Mouse (Mus musculus) intestine, postnatal 0 days (tissue): ENCODE data around the gene B3gnt6. TPM values are rescaled to one million over a fixed set of nuclear protein-coding genes. Genes with fewer than 3 reads are reported as not detected.
A peak's percentile ranks its signal among the peaks of the same experiment; 100 is the strongest.

Experiments used
- ATAC-seq: fragments of 200-750 bp; cut with Nextera tagmentation; 2 replicates; pipeline ENCODE4 v1.8.0; 2017; ENCODE audit warnings: mild to moderate bottlenecking, moderate TSS enrichment, moderate library complexity
- H3K27ac ChIP-seq: fragments of 300-500 bp; sonication (generic); 2 replicates; pipeline ENCODE4 v1.5.1; 2014; ENCODE audit warnings: mild to moderate bottlenecking, low read depth, low read length, moderate library complexity
- H3K27me3 ChIP-seq: fragments of 300-500 bp; sonication (generic); replicated peaks from 2 replicates; pipeline ENCODE4 v1.6.1; 2014; ENCODE audit warnings: low read length, mixed read lengths; ENCODE audit not compliant: control insufficient read depth, insufficient read depth
- H3K36me3 ChIP-seq: fragments of 300-500 bp; sonication (generic); 2 replicates; pipeline ENCODE4 v1.6.1; 2014; ENCODE audit warnings: mild to moderate bottlenecking, moderate library complexity; ENCODE audit not compliant: control insufficient read depth, insufficient read depth
- H3K4me1 ChIP-seq: fragments of 300-500 bp; sonication (generic); replicated peaks from 2 replicates; pipeline ENCODE4 v1.6.1; 2014; ENCODE audit warnings: antibody characterized with exemption, low read length, mixed read lengths; ENCODE audit not compliant: control insufficient read depth, insufficient read depth
- H3K4me2 ChIP-seq: fragments of 300-500 bp; sonication (generic); replicated peaks from 2 replicates; pipeline ENCODE4 v1.6.1; 2014; ENCODE audit warnings: low read depth, mild to moderate bottlenecking, moderate library complexity
- H3K4me3 ChIP-seq: fragments of 300-500 bp; sonication (generic); 2 replicates; pipeline ENCODE4 v1.5.1; 2014; ENCODE audit warnings: low read depth, low read length
- H3K9ac ChIP-seq: fragments of 300-500 bp; sonication (generic); 2 replicates; pipeline ENCODE4 v1.6.1; 2014; ENCODE audit warnings: mild to moderate bottlenecking, low read depth, low read length
- H3K9me3 ChIP-seq: fragments of 300-500 bp; sonication (generic); 2 replicates; pipeline ENCODE4 v1.6.1; 2016; ENCODE audit warnings: mixed run types; ENCODE audit not compliant: control insufficient read depth
- CTCF ChIP-seq: sonication (generic); IDR thresholded peaks from 2 replicates; pipeline ENCODE4 v1.5.1; 2016; ENCODE audit warnings: low read depth, mild to moderate bottlenecking, control low read depth, antibody characterized with exemption, moderate library complexity
- WGBS: fragments of 180-500 bp; shearing (Covaris S2); extraction: QIAGEN DNeasy Blood & Tissue Kit; methylation state at CpG from one replicate; pipeline ENCODE4 v1.1.7; 2014; 5-methylcytosine and 5-hydroxymethylcytosine counted together
- polyA plus RNA-seq: library from polyadenylated mRNA; unstranded; fragments of >200 nt; fragmentation: Nextera tagmentation; extraction: Ambion mirVana; gene quantifications from 2 replicates; pipeline ENCODE4 v1.2.1, GENCODE M21; 2015

Gene B3gnt6
- polyA plus RNA-seq, 1 experiment from 2014 or later, result 0.21 TPM

DNA sequence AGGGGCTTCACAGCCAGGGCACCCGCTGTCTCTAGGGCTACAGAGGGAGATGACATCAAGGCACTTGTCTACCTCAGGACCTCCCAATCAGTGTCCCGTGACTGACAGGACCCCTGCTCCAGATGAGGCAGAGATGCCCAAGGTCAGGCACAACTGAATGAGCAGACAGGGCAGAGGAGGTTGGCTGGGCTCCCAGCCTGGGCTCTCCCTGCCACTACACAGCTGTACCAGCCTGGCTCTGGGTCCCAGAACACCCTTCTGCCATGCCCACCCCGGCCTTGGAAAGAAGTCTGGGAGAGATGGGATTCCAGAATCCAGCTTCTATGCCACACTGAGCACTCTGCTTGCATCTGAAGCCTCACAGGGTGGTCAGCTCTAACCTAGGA lies 43.0 kb downstream of the B3gnt6 start:
- Histone ChIP-seq H3K36me3 (0 out of 2 replicates have a peak, but pooled peaks cover 4% of the 10 kb centered on the region), H3K9ac (no peak overlapping the region), H3K4me3 (no peak overlapping the region), H3K4me1 (no peaks in the 10 kb centered on the region; the same call in 1 of the 2 replicates), H3K27ac (no peak overlapping the region), H3K4me2 (no peak overlapping the region), H3K27me3 (no peaks in the 10 kb centered on the region), H3K9me3 (no peaks in the 10 kb centered on the region)
- 68% methylated on average over 3 of the region's 3 CpGs for WGBS
- no peak for TF ChIP-seq CTCF
- ATAC-seq, result no peak

DNA sequence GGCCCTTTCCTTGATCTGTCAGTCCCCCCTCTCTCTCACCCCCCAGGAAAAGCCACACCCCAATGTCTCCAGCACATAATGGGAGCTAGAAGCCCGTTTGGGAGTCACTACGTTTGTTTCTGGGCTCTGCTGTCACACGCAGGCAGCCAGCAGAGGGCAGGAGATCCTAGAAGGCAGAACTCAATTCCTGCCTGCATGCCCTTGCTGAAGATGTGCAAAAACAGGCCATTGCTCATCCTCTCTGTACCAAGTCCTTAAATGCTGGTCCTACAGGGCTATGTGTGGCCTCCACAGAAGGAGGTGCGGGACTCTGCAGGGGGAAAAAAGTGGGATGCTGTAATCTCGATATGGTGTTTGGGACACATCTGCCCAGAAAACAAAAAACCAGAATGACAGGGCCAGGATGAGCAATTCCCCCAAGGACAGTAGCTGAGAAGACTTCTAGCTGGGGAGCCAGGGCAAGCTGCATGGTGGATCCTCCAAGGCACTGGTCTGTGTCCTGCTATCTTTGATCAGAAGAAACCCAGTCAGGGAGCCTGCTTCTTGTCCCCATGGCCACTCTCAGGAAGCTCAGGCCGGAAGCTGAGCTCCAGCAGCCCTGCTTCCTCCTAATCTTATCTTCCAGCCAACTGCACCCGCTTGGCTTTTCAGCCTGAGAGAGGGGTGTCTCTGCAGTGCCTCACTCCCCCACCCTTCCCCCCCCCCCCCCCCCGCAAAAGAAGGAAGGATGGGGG lies 43.6 kb downstream of the B3gnt6 start:
- no peaks in the 10 kb centered on the region for H3K27me3 ChIP-seq
- 33% methylated on average over 7 of the region's 8 CpGs for WGBS
- H3K4me1 ChIP-seq, result no peaks in the 10 kb centered on the region; the same call in 1 of the 2 replicates
- no peak overlapping the region for H3K9ac ChIP-seq
- TF ChIP-seq CTCF, result peak; percentile 93
- H3K9me3 ChIP-seq, result no peaks in the 10 kb centered on the region
- no peak overlapping the region for H3K4me2 ChIP-seq
- H3K4me3 ChIP-seq, result no peak overlapping the region
- H3K27ac ChIP-seq, result no peak overlapping the region
- H3K36me3 ChIP-seq, result 0 out of 2 replicates have a peak, but pooled peaks cover 4% of the 10 kb centered on the region
- ATAC-seq, result no peak

DNA sequence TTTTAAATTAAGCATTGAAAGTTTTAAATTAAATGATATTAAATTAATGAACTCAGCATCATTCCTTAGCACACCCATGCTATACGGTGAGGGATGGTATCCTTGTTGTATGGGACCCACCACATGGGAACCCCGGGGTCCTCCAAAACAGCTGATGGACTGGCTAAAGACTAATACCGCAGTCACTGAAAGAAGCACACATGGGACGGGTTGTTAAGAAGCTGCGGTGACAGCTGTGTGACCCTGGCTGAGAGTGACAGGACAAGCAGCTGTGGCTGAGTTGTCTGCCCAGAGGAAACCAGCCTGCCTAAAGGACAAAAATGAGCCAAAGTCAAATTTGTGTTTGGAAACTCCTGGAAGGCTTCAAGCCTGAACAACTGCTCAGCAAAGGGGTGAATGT lies 45.4 kb downstream of the B3gnt6 start:
- Histone ChIP-seq H3K4me3 (no peak overlapping the region), H3K36me3 (0 out of 2 replicates have a peak, but pooled peaks cover 4% of the 10 kb centered on the region), H3K27me3 (no peaks in the 10 kb centered on the region), H3K27ac (no peak overlapping the region), H3K9me3 (no peaks in the 10 kb centered on the region), H3K4me1 (no peaks in the 10 kb centered on the region; the same call in 1 of the 2 replicates), H3K9ac (no peak overlapping the region), H3K4me2 (no peak overlapping the region)
- WGBS, result 91% methylated on average over 5 of the region's 5 CpGs
- TF ChIP-seq CTCF, result no peak
- no peak for ATAC-seq

DNA sequence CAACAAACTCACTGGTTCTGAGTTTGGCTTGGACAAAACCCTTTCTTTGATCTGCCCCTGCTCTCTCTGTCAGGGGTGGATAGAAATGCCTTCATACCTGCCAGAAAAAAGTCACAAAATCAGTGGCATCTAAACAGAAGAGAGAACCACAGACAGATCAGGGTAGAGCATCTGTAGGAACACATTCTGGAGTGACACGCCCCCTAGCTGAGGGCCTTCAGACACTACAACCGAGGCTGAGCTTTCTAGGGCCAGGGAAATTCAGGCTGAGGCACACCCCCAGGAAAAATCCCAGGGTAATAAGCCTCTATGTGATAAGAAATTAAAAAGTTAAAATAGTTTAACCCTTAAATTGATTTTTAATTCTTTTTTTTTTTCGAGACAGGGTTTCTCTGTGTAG lies 45.9 kb downstream of the B3gnt6 start:
- H3K36me3 ChIP-seq, result 0 out of 2 replicates have a peak, but pooled peaks cover 4% of the 10 kb centered on the region
- no peak overlapping the region for H3K4me2 ChIP-seq
- H3K4me3 ChIP-seq, result no peak overlapping the region
- H3K27me3 ChIP-seq, result no peaks in the 10 kb centered on the region
- no peak for ATAC-seq
- TF ChIP-seq CTCF, result peak; percentile 48
- no peaks in the 10 kb centered on the region for H3K9me3 ChIP-seq
- no peak overlapping the region for H3K9ac ChIP-seq
- no peaks in the 10 kb centered on the region; the same call in 1 of the 2 replicates for H3K4me1 ChIP-seq
- WGBS, result 62% methylated on average over 3 of the region's 3 CpGs
- no peak overlapping the region for H3K27ac ChIP-seq

DNA sequence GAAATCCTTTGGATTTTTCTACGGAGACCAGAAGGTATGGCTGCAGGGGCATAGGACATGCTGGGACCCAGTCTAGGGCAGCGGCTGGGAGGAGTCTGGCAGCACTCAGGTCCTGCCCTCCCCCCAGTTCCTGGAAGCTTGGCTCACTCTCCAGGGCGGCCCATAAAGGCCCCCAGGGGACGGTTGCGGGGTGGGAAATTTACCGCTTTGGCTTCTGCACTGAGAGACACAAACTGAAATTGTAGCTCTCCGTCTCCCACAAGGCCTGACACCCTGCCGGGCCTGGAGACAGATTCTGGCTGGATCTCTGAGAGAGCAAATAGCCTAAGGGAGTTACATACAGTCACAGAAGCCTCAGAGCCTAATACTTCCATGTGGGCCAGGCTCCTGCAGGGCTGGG lies 46.9 kb downstream of the B3gnt6 start:
- WGBS, result 73% methylated on average over 8 of the region's 8 CpGs
- no peak for ATAC-seq
- H3K9ac ChIP-seq, result no peak overlapping the region
- H3K9me3 ChIP-seq, result no peaks in the 10 kb centered on the region
- H3K4me3 ChIP-seq, result no peak overlapping the region
- H3K4me2 ChIP-seq, result no peak overlapping the region
- no peak overlapping the region for H3K27ac ChIP-seq
- TF ChIP-seq CTCF, result no peak
- H3K4me1 ChIP-seq, result no peaks in the 10 kb centered on the region
- H3K27me3 ChIP-seq, result no peaks in the 10 kb centered on the region
- 0 out of 2 replicates have a peak, but pooled peaks cover 4% of the 10 kb centered on the region for H3K36me3 ChIP-seq

DNA sequence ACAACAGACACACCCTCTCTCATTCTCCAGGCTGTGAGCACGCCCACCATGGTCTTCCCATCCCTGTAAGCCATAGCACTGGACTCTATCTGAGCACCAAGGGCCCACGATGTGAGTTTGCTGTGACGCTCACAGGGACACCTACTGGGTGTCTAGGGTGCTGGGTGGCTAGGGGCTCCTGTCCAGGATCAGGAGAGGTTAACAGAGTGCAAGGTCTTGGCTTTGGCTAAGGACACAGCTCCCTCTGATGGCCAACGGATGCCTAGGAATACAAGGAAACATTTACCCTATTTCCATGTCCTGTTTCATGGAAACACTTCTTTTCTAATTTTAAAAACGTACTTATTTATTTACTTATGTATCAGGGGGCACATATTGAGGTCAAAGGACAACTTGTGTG lies 48.8 kb downstream of the B3gnt6 start:
- Histone ChIP-seq H3K27ac (no peak overlapping the region), H3K4me1 (no peaks in the 10 kb centered on the region), H3K27me3 (no peaks in the 10 kb centered on the region), H3K9ac (no peak overlapping the region), H3K36me3 (0 out of 2 replicates have a peak, but pooled peaks cover 4% of the 10 kb centered on the region), H3K9me3 (no peaks in the 10 kb centered on the region), H3K4me2 (no peak overlapping the region), H3K4me3 (no peak overlapping the region)
- no peak for ATAC-seq
- peak; percentile 61 for TF ChIP-seq CTCF
- WGBS, result 59% methylated on average over 5 of the region's 5 CpGs
